Mouse (Mus musculus): ENCODE data around the gene Gm8180. TPM values are rescaled to one million over a fixed set of nuclear protein-coding genes. Genes with fewer than 3 reads are reported as not detected.
A peak's percentile ranks its signal among the peaks of the same experiment; 100 is the strongest.
"Not testable (repeated sequence)": the region's sequence is repeated elsewhere in the genome, so short reads cannot be mapped to it uniquely, and the experiment has no call there.

Gm8180 gene
- total and polyA plus RNA-seq, 2 experiments from 2014 or later = not detected

DNA sequence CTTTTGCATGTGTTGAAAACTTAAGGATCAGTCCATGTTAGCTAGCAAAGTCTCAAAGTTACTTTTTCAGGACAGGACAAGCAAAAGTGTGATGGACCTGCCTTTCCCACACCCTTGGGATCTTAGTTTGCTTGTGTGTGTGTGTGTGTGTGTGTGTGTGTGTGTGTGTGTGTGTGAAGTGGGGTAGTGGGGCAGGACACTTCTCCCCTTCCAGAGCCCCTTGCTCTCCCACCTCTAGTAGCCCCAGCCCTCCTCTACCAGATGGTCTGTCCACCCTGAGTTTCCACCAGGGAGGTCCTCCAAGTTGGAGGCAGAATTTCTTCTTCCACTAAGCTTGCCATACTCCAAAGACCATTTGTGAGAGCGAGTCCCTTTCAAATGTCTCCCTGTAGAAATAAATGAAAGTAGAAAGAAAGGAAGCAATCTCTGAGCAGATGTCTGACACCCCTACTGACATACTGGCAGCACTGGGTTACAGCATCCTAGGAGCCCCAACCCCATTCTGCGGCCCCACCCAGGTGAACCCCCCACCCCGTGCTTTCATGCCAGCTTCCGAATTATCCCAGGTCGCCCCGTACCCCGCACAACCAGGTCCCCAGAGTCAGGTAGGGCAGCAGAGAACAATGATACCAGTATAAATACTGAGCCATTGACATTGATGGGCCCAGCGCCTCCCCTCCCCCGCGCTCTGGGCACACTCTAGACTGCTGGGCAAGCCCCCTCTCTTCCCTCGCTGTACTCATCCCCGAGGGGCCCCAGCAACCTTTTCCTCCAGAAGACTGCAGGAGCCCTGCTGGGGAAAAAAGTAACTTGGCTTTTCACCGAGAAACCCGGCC, 11.7 kb upstream of the Gm8180 start:
- DNase-seq (ENCODE audit: low spot score) = no peak

DNA sequence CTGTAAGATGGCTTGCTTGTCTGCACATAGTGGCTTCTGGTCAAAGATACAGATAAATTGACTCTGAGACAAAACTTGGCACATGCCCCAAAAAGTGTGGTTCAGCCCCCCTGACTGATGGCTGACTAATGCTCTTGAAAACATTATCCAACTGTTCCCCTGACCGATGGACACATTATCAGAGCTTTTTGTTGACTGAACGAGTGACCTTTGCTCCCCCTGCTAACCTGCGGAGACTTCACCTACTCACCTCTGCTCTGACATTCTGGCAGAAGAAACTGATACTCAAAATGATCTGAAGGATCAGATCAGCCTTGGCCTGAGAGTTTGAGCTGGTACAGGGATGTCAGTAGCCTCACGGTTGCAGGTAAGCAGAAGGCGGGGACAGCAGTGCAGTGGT, 9.3 kb upstream of the Gm8180 start:
- not testable (repeated sequence) for H3K27me3 ChIP-seq (ENCODE audit: insufficient read depth, low read length); H3K9ac ChIP-seq (replicated peaks; ENCODE audit: low read length); H3K9me3 ChIP-seq (ENCODE audit: low read length); DNase-seq (ENCODE audit: low spot score); ATAC-seq; H3K4me1 ChIP-seq (ENCODE audit: insufficient read depth, low read length); H3K36me3 ChIP-seq (ENCODE audit: insufficient read depth, low read length); H3K4me2 ChIP-seq (ENCODE audit: low read depth, low read length); H3K27ac ChIP-seq; H3K4me3 ChIP-seq (ENCODE audit: low read length)
- 84% methylated on average over 5 of the region's 5 CpGs for WGBS

More for the DNA sequence above, 11.7 kb upstream of the Gm8180 start:
- peak; percentile 89 for ATAC-seq
- TF ChIP-seq CTCF (IDR thresholded peaks at IDR 0.05; ENCODE audit: low read depth) = no peak
- Histone ChIP-seq H3K9me3 (ENCODE audit: low read length) (no peaks in the 10 kb centered on the region), H3K9ac (replicated peaks; ENCODE audit: low read length) (no peak overlapping the region), H3K4me2 (ENCODE audit: low read depth, low read length) (peak overlapping the region; percentile 45), H3K4me3 (ENCODE audit: low read length) (peak overlapping the region; percentile 18), H3K27ac (no peak overlapping the region), H3K27me3 (ENCODE audit: insufficient read depth, low read length) (no peaks in the 10 kb centered on the region), H3K36me3 (ENCODE audit: insufficient read depth, low read length) (no peaks in the 10 kb centered on the region), H3K4me1 (ENCODE audit: insufficient read depth, low read length) (no peaks in the 10 kb centered on the region)
- 16% methylated on average over 14 of the region's 14 CpGs for WGBS

DNA sequence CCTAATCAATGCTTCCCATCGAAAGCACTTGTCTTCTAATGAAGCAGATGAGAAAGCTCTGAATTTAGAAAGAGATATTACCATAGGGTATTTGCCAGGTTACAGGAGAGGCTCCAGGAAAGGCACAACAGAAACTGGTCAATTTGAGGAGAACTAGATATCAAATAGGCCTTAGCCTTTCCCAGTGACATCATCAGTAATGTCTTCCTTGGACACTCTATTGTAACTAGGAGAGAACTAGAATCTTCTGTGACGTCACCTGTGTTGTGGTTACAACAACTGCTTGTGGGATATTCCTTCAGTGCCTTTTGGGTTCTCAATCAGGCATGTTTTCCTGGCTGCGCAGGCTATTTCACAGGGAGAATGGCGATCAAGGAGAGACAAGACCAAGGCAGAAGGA, 37.0 kb downstream of the Gm8180 start, which contains the start of gene Gm6526:
Gene Gm6526, plus strand, starts transcription at position 301 of the 400 bp plus-strand sequence.
- not testable (repeated sequence) for H3K4me1 ChIP-seq (ENCODE audit: insufficient read depth, low read length)
- 79% methylated on average over 4 of the region's 4 CpGs for WGBS

More for the DNA sequence above, 37.0 kb downstream of the Gm8180 start, which contains the start of gene Gm6526:
- not testable (repeated sequence) for ATAC-seq; H3K4me3 ChIP-seq (ENCODE audit: low read length); H3K9ac ChIP-seq (replicated peaks; ENCODE audit: low read length); H3K27me3 ChIP-seq (ENCODE audit: insufficient read depth, low read length); H3K4me2 ChIP-seq (ENCODE audit: low read depth, low read length); H3K9me3 ChIP-seq (ENCODE audit: low read length); DNase-seq (ENCODE audit: low spot score); H3K36me3 ChIP-seq (ENCODE audit: insufficient read depth, low read length); H3K27ac ChIP-seq

Other genes with a start within 250 kb of the Gm8180 start
- gene Gm5799, start 241.2 kb downstream of the Gm8180 start, total RNA-seq (2014; rRNA removed) = not detected in 2 replicates
- not detected in 2 replicates for gene Gm5799, start 241.2 kb downstream of the Gm8180 start, polyA plus RNA-seq (2015; fragmentation: Nextera tagmentation; extraction: Ambion mirVana)
- not detected in 2 replicates for gene Gm17654, start 205.6 kb downstream of the Gm8180 start, total RNA-seq (2014; rRNA removed)
- not detected in 2 replicates for gene Gm17654, start 205.6 kb downstream of the Gm8180 start, polyA plus RNA-seq (2015; fragmentation: Nextera tagmentation; extraction: Ambion mirVana)
- gene Gm10375, start 176.7 kb downstream of the Gm8180 start, total RNA-seq (2014; rRNA removed) = not detected in 2 replicates
- gene Gm10375, start 176.7 kb downstream of the Gm8180 start, polyA plus RNA-seq (2015; fragmentation: Nextera tagmentation; extraction: Ambion mirVana) = not detected in 2 replicates
- gene Gm8165, start 107.5 kb downstream of the Gm8180 start, total RNA-seq (2014; rRNA removed) = not detected in 2 replicates
- not detected in 2 replicates for gene Gm8165, start 107.5 kb downstream of the Gm8180 start, polyA plus RNA-seq (2015; fragmentation: Nextera tagmentation; extraction: Ambion mirVana)
- not detected in 2 replicates for gene Gm7324, start 86.9 kb downstream of the Gm8180 start, total RNA-seq (2014; rRNA removed)
- gene Gm7324, start 86.9 kb downstream of the Gm8180 start, polyA plus RNA-seq (2015; fragmentation: Nextera tagmentation; extraction: Ambion mirVana) = 0.81 and 1.8 TPM in 2 replicates
- gene Gm16506, start 57.3 kb downstream of the Gm8180 start, total RNA-seq (2014; rRNA removed) = not detected in 2 replicates
- not detected in 2 replicates for gene Gm16506, start 57.3 kb downstream of the Gm8180 start, polyA plus RNA-seq (2015; fragmentation: Nextera tagmentation; extraction: Ambion mirVana)
- not detected in 2 replicates for gene Gm6526, start 36.9 kb downstream of the Gm8180 start, total RNA-seq (2014; rRNA removed)
- gene Gm6526, start 36.9 kb downstream of the Gm8180 start, polyA plus RNA-seq (2015; fragmentation: Nextera tagmentation; extraction: Ambion mirVana) = not detected in 2 replicates
- not detected in 2 replicates for gene Ear1, start 90.8 kb upstream of the Gm8180 start, total RNA-seq (2014; rRNA removed)
- not detected in 2 replicates for gene Ear1, start 90.8 kb upstream of the Gm8180 start, polyA plus RNA-seq (2015; fragmentation: Nextera tagmentation; extraction: Ambion mirVana)
- gene Ear10, start 138.8 kb upstream of the Gm8180 start, total RNA-seq (2014; rRNA removed) = not detected in 2 replicates
- not detected in 2 replicates for gene Ear10, start 138.8 kb upstream of the Gm8180 start, polyA plus RNA-seq (2015; fragmentation: Nextera tagmentation; extraction: Ambion mirVana)
- gene Gm8113, start 140.6 kb upstream of the Gm8180 start, total RNA-seq (2014; rRNA removed) = 1.2 and 1.3 TPM in 2 replicates
- 2.6 and 2.9 TPM in 2 replicates for gene Gm8113, start 140.6 kb upstream of the Gm8180 start, polyA plus RNA-seq (2015; fragmentation: Nextera tagmentation; extraction: Ambion mirVana)
- gene Ang5, start 172.3 kb upstream of the Gm8180 start, total RNA-seq (2014; rRNA removed) = not detected in 2 replicates
- gene Ang5, start 172.3 kb upstream of the Gm8180 start, polyA plus RNA-seq (2015; fragmentation: Nextera tagmentation; extraction: Ambion mirVana) = not detected in 2 replicates
- gene Ang6, start 217.5 kb upstream of the Gm8180 start, total RNA-seq (2014; rRNA removed) = not detected in 2 replicates
- gene Ang6, start 217.5 kb upstream of the Gm8180 start, polyA plus RNA-seq (2015; fragmentation: Nextera tagmentation; extraction: Ambion mirVana) = not detected in 2 replicates